Mouse (Mus musculus) inflammation-experienced regulatory T-cells, adult 6 months (primary cell): ENCODE data around the gene Baz1b. TPM values are rescaled to one million over a fixed set of nuclear protein-coding genes. Genes with fewer than 3 reads are reported as not detected.

Experiments
- ATAC-seq: one replicate; pipeline ENCODE4 v1.8.0; 2017
- polyA plus RNA-seq, 3 experiments: library from polyadenylated mRNA; unstranded; fragments of 100-300 nt; shearing (Covaris generic); gene quantifications; one replicate each; pipeline ENCODE4 v1.2.1; 2017

Baz1b gene
- polyA plus RNA-seq, 3 experiments from 2014 or later: 25.0 to 27.5 (median 26.0) TPM

- no peak for ATAC-seq
Observed at GRCm38 (mm10) chr5:135241474-135241873, 54.4 kb downstream of the Baz1b start.

GRCm38 (mm10) chr5:135242136-135242535 lies 55.1 kb downstream of the Baz1b start:
- no peak for ATAC-seq

- no peak for ATAC-seq
Observed at GRCm38 (mm10) chr5:135242608-135243007, 55.5 kb downstream of the Baz1b start.

- no peak for ATAC-seq
Observed at GRCm38 (mm10) chr5:135243166-135243565, 56.1 kb downstream of the Baz1b start.

- no peak for ATAC-seq
Observed at GRCm38 (mm10) chr5:135246531-135246930, 59.5 kb downstream of the Baz1b start.

GRCm38 (mm10) chr5:135247337-135247736 lies 60.3 kb downstream of the Baz1b start:
- ATAC-seq: no peak

- ATAC-seq: no peak
Observed at GRCm38 (mm10) chr5:135248956-135249676, 62.1 kb downstream of the Baz1b start.

- peak; percentile 14 for ATAC-seq
Observed at GRCm38 (mm10) chr5:135250186-135251078, 63.4 kb downstream of the Baz1b start.

- ATAC-seq: peak; percentile 58
Observed at GRCm38 (mm10) chr5:135251079-135251454, 64.0 kb downstream of the Baz1b start, which contains the start of gene Fzd9. TSS of gene Fzd9 (minus strand) at chr5:135251230.

- no peak for ATAC-seq
Observed at GRCm38 (mm10) chr5:135253741-135254401, 66.8 kb downstream of the Baz1b start.

- ATAC-seq: no peak
Observed at GRCm38 (mm10) chr5:135256166-135256565, 69.1 kb downstream of the Baz1b start.

GRCm38 (mm10) chr5:135257559-135257958 lies 70.5 kb downstream of the Baz1b start:
- no peak for ATAC-seq

GRCm38 (mm10) chr5:135258280-135259150 lies 71.5 kb downstream of the Baz1b start:
- ATAC-seq: no peak

- ATAC-seq: no peak
Observed at GRCm38 (mm10) chr5:135263866-135264503, 76.9 kb downstream of the Baz1b start.

- no peak for ATAC-seq
Observed at GRCm38 (mm10) chr5:135264548-135264947, 77.5 kb downstream of the Baz1b start.

GRCm38 (mm10) chr5:135269451-135269850 lies 82.4 kb downstream of the Baz1b start:
- no peak for ATAC-seq

GRCm38 (mm10) chr5:135270361-135270760 lies 83.3 kb downstream of the Baz1b start:
- no peak for ATAC-seq

- no peak for ATAC-seq
Observed at GRCm38 (mm10) chr5:135271563-135272165, 84.6 kb downstream of the Baz1b start.

GRCm38 (mm10) chr5:135274663-135275396 lies 87.8 kb downstream of the Baz1b start:
- no peak for ATAC-seq

- ATAC-seq: no peak
Observed at GRCm38 (mm10) chr5:135276597-135276996, 89.5 kb downstream of the Baz1b start.
